Mouse (Mus musculus): ENCODE measurements around the gene Spef1.
A peak's percentile ranks its signal among the peaks of the same experiment; 100 is the strongest.

- TF ChIP-seq CTCF (IDR thresholded peaks at IDR 0.05) = peak; percentile 38
- no peak for TF ChIP-seq EP300 (IDR thresholded peaks at IDR 0.05)
Measured at GRCm38 (mm10) chr2:131171401-131172104, 15.5 kb downstream of the Spef1 start.

All from lung, postnatal 0 days (tissue).